Mouse (Mus musculus): Measurements from ENCODE around the gene Gsto2.

GRCm38 (mm10) chr19:47918455-47919101 is 53.2 kb downstream of the Gsto2 start:
- no peak for TF ChIP-seq CTCF (IDR thresholded peaks at IDR 0.05; ENCODE audit: borderline replicate concordance, extremely low read depth, insufficient read depth, insufficient read length)
- TF ChIP-seq POLR2A (IDR thresholded peaks at IDR 0.05; ENCODE audit: borderline replicate concordance, extremely low read depth, insufficient read depth, insufficient read length, poor library complexity, severe bottlenecking): no peak
